Mouse (Mus musculus): ENCODE measurements at regions not wholly inside any gene's neighbourhood (a gene's known extent, or its start where the extent isn't known, plus 50 kb on each side); places are given as distances from the start of the nearest gene placed in this dataset.

DNA sequence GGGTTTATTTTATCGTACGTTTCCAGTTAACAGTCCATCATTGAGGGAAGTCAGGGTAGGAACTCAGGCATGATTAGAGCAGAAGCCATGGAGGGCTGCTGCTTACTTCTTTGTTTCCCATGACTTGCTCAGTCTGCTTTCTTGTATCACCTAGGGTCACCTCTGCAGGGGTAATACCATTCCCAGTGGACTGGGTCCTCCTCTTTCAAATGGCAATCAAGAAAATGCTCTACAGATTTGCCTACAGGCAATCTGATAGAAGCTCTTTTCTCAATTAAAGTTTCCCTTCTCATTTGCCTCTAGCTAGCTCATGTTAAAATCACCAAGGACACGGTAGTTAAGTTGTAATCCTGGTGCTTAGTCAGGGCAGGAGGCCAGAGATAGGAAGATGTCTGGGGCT, 72.5 kb upstream of the Mboat1 start:
- WGBS (ENCODE audit: insufficient replicate concordance), result 64% methylated on average over 3 of the region's 3 CpGs
- no peak overlapping the region for H3K27ac ChIP-seq (replicated peaks)
- no peaks in the 10 kb centered on the region for H3K36me3 ChIP-seq (replicated peaks)
- H3K9me3 ChIP-seq (replicated peaks), result no peaks in the 10 kb centered on the region
- no peak overlapping the region; the same call in 1 of the 2 replicates for H3K9ac ChIP-seq
- no peaks in the 10 kb centered on the region for H3K4me1 ChIP-seq (replicated peaks)
- no peak overlapping the region for H3K4me3 ChIP-seq (replicated peaks)
- H3K4me2 ChIP-seq, result no peak overlapping the region
- H3K27me3 ChIP-seq, result no peaks in the 10 kb centered on the region
- no peak for ATAC-seq (ENCODE audit: insufficient read depth)

DNA sequence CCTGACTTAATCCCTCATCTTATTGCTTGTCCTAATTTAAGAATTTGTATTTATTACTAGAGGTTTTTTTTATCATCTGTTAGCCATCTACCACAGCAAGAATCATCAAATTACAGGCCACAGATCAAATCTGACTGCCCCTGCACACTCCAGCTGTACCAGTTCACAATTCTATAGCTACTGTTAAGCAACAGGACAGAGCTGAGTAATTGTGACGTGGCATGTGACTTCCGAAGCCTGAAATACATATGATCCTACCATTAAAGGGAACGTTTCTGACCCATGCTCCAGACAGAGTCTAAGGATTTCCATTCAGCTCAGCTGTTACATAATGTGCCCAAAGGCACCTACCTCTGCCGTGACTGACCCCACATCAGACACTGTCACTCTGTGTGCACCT, 74.0 kb upstream of the Mboat1 start:
- Histone ChIP-seq H3K27ac (replicated peaks) (no peak overlapping the region), H3K4me2 (no peak overlapping the region), H3K4me3 (replicated peaks) (no peak overlapping the region), H3K36me3 (replicated peaks) (no peaks in the 10 kb centered on the region), H3K27me3 (no peaks in the 10 kb centered on the region), H3K4me1 (replicated peaks) (no peaks in the 10 kb centered on the region), H3K9me3 (replicated peaks) (no peaks in the 10 kb centered on the region), H3K9ac (no peak overlapping the region)
- ATAC-seq (ENCODE audit: insufficient read depth), result no peak
- 61% methylated on average over 4 of the region's 4 CpGs for WGBS (ENCODE audit: insufficient replicate concordance)

DNA sequence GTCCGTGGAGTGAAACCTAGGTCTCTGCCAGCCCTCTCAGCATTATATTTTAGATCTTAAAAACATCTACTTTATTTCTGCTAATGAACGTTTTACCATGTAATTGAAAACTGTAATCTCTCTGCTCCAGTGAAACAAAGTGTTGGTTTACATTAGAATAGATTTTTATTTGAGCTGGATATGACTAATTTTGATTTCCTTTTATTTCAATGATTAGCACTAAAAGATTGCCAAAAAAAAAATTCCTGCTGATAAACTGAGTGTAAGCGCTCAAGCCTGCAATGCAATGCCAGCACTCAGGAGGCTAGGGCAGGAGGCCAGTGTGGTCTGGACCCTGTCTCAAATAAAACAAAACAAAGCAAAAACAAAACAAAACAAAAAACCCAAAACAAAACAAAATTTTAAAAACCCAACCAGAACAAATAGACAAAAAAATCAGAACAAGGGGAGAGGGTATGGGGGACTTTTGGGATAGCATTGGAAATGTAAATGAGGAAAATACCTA, 69.3 kb upstream of the E2f3 start:
- no peaks in the 10 kb centered on the region for H3K36me3 ChIP-seq (replicated peaks)
- H3K27ac ChIP-seq (replicated peaks), result no peak overlapping the region
- no peak for ATAC-seq (ENCODE audit: insufficient read depth)

DNA sequence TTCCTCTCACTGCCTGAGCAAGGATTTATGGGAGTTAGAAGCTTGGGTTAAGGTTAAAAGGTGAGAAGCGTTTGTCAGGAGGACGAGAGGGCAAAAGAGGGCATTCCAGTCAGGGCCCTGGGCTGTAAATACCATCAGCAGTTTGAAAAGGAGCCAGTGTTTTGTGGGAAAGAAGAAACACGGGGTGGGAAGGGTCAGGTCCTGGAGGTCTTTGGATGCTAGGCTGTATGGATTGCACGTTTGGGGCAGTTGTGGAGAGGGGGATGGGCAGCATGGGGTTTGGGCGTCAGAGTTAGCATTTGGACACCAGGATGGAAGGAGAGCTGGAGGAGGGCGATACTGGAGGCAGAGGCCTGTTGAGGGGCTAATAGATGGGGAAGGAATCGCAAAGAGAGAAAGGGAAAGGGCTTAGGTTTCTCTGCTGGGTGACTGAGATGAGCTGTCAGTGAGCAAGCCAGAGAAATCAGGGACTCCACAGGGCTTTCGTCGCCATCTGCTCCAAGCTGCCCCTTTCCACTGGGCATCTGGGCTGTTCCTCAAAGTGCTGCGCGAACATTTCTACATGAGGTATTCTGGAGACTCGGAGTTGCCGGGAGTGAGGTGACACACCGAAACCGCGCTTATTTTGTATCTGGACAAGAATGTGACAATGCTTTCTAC, 66.2 kb upstream of the E2f3 start:
- H3K4me1 ChIP-seq (replicated peaks), result no peaks in the 10 kb centered on the region
- H3K9me3 ChIP-seq (replicated peaks), result no peaks in the 10 kb centered on the region
- WGBS (ENCODE audit: insufficient replicate concordance), result 63% methylated on average over 16 of the region's 16 CpGs
- no peak for ATAC-seq (ENCODE audit: insufficient read depth)
- H3K27me3 ChIP-seq, result no peaks in the 10 kb centered on the region
- no peak overlapping the region for H3K9ac ChIP-seq
- H3K27ac ChIP-seq (replicated peaks), result no peak overlapping the region
- no peak overlapping the region for H3K4me2 ChIP-seq
- H3K4me3 ChIP-seq (replicated peaks), result no peak overlapping the region
- no peaks in the 10 kb centered on the region for H3K36me3 ChIP-seq (replicated peaks)

More for the DNA sequence above, 69.3 kb upstream of the E2f3 start:
- 57% methylated on average over 3 of the region's 3 CpGs for WGBS (ENCODE audit: insufficient replicate concordance)
- Histone ChIP-seq H3K9me3 (replicated peaks) (no peaks in the 10 kb centered on the region), H3K4me1 (replicated peaks) (no peaks in the 10 kb centered on the region), H3K4me2 (no peak overlapping the region), H3K27me3 (no peaks in the 10 kb centered on the region), H3K9ac (no peak overlapping the region), H3K4me3 (replicated peaks) (no peak overlapping the region)

DNA sequence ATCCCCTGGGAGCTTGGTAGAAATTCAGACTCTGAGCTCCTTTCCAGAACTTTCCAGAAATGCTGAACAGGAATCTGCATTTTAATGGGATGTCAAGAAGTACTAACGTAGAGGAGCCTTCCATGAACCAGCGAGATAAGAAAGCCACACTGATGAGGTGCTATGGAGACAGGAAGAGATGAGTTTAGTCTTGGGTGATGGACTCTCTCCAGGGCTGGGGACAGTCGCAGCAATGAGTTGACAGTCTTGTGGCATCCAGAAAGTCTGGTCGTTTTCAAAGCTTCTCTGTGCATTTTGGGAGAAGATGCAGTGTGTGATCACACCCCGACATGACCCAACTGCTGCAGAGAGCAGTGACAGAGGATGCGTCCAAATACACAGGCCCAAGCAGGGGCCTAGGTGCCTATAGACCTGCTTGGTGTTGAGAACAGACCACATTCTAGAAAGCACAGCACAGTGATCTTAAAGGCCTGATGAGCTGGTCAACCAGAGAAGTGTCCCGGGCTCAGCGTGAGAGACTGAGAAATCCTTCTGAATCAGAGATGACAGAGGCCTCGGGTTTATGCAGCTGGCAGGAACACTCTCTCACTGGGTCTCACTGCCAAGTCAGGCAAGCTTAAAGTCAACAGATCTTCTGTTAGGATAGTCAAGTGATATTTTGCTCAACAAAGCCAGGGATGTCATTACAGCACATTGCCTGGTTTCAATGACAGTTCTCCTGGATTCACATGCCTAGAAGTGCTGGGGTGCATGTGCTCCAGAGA, 65.1 kb upstream of the E2f3 start:
- no peaks in the 10 kb centered on the region for H3K4me1 ChIP-seq (replicated peaks)
- H3K27ac ChIP-seq (replicated peaks), result no peak overlapping the region
- no peaks in the 10 kb centered on the region for H3K9me3 ChIP-seq (replicated peaks)
- H3K9ac ChIP-seq, result no peak overlapping the region
- H3K36me3 ChIP-seq (replicated peaks), result no peaks in the 10 kb centered on the region
- ATAC-seq (ENCODE audit: insufficient read depth), result no peak
- no peak overlapping the region for H3K4me3 ChIP-seq (replicated peaks)
- 53% methylated on average over 9 of the region's 9 CpGs for WGBS (ENCODE audit: insufficient replicate concordance)
- H3K27me3 ChIP-seq, result no peaks in the 10 kb centered on the region
- no peak overlapping the region for H3K4me2 ChIP-seq

DNA sequence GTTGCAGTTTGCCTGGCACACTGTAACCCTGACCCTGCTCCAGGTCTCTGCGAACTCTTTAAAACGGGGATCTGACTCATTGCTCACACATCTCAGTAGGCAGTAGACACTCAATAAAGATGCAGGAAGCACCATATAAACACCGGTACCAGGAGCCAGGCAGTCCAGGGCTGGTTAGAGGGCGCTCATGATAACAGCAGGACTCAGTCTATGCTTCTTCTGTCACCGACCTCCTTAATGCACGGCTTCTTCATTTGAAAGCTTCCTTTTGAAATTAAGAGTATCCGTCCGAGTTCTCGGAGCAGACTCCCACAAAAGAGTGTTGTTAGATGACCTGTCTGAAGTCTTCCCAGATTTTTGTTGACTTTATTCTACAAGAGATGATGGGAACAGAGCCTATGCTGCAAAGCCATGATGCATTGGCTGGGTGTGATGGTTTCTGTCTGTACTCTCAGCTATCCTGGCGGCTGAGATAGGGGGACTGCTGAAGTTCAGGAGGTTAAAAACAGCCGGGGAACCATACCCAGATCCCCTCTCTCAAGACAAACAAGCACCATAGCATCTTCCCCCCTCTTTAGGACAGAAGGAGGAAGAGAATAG, 62.5 kb upstream of the E2f3 start:
- Histone ChIP-seq H3K4me1 (replicated peaks) (no peaks in the 10 kb centered on the region), H3K9ac (no peak overlapping the region), H3K4me3 (replicated peaks) (no peak overlapping the region), H3K4me2 (no peak overlapping the region), H3K36me3 (replicated peaks) (no peaks in the 10 kb centered on the region), H3K27me3 (no peaks in the 10 kb centered on the region), H3K9me3 (replicated peaks) (no peaks in the 10 kb centered on the region), H3K27ac (replicated peaks) (no peak overlapping the region)
- no peak for ATAC-seq (ENCODE audit: insufficient read depth)
- WGBS (ENCODE audit: insufficient replicate concordance), result 58% methylated on average over 11 of the region's 11 CpGs

DNA sequence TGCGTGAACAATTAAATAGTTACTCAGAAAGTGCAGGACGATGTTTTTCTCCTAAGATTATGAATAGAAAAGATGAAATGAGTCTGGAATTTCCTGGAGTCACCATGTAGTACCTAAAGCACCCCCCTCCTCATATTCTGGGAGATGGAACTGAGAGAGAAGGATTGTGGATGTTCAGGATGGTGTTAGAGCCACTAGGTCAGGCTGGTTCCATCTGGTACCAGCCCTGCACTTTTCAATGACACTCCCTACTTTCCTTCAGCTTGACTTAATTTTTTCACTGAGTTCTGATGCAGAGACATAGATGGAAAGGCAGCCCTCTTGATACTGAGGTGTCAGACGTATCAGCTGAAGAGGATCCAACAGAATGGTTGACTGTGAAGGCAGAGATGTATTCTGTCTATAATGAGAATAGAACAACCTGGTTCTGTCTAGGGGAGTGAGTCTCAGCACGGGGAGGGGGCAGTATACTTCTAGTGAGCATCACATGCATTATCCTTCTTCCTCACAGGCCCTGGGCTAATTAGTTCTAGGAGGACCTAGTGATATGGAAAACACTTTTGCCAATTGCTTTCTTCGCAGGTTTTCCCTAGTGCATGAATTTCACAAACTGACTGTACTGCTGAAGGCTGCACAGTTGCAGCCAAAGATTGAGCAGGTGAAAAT, 60.8 kb upstream of the E2f3 start:
- H3K27ac ChIP-seq (replicated peaks), result no peak overlapping the region
- H3K9ac ChIP-seq, result no peak overlapping the region
- H3K27me3 ChIP-seq, result no peaks in the 10 kb centered on the region
- H3K9me3 ChIP-seq (replicated peaks), result no peaks in the 10 kb centered on the region
- H3K36me3 ChIP-seq (replicated peaks), result no peaks in the 10 kb centered on the region
- no peaks in the 10 kb centered on the region for H3K4me1 ChIP-seq (replicated peaks)
- no peak overlapping the region for H3K4me3 ChIP-seq (replicated peaks)
- ATAC-seq (ENCODE audit: insufficient read depth), result no peak
- WGBS (ENCODE audit: insufficient replicate concordance), result 63% methylated on average over 5 of the region's 5 CpGs
- no peak overlapping the region for H3K4me2 ChIP-seq

DNA sequence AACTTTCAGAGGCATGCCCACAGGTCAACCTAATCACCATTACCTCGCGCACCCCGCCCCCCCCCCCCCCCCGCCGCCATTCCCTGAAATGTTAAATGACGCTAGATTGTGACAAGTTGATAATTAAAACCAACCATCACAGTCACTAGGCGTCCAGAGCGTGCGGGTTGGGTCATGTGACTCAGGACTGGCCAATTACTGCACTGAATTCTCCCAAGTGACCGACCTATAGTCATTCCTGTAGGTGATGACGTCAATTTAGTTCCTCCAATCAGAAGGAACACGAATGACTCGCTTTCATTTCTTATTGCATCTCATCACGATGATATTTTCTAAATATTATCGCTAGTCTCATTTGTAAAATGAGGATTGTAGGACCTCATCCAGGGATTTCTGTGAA, 60.2 kb upstream of the E2f3 start:
- WGBS (ENCODE audit: insufficient replicate concordance), result 61% methylated on average over 14 of the region's 15 CpGs
- no peak overlapping the region for H3K27ac ChIP-seq (replicated peaks)
- no peak for ATAC-seq (ENCODE audit: insufficient read depth)
- no peak overlapping the region for H3K4me2 ChIP-seq
- no peaks in the 10 kb centered on the region for H3K9me3 ChIP-seq (replicated peaks)
- no peak overlapping the region for H3K9ac ChIP-seq
- H3K4me1 ChIP-seq (replicated peaks), result no peaks in the 10 kb centered on the region
- H3K27me3 ChIP-seq, result no peaks in the 10 kb centered on the region
- no peak overlapping the region for H3K4me3 ChIP-seq (replicated peaks)
- no peaks in the 10 kb centered on the region for H3K36me3 ChIP-seq (replicated peaks)

DNA sequence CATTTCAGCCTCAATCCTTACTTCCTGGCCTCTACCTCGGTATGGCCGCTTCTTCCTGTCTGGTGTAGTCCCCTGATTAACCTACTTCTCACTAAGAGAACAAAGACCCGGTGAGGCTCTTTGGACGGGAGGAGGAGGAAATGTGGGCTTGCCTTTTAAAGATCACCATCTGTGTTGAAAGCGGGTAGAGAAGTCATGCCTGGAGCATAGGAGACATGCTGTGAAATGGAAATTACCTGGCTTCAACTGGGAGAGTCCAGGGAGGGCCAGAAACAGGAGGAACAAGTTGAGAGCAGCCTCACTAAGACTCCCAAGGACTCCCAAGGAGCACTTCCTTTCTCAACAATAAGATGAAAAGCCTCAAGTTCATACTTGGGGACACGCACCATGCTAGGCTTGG, 59.4 kb upstream of the E2f3 start:
- H3K36me3 ChIP-seq (replicated peaks), result no peaks in the 10 kb centered on the region
- no peak overlapping the region for H3K27ac ChIP-seq (replicated peaks)
- H3K4me3 ChIP-seq (replicated peaks), result no peak overlapping the region
- WGBS (ENCODE audit: insufficient replicate concordance), result 39% methylated on average over 6 of the region's 6 CpGs
- H3K9me3 ChIP-seq (replicated peaks), result no peaks in the 10 kb centered on the region
- no peaks in the 10 kb centered on the region for H3K27me3 ChIP-seq
- H3K4me1 ChIP-seq (replicated peaks), result no peaks in the 10 kb centered on the region
- ATAC-seq (ENCODE audit: insufficient read depth), result no peak
- H3K9ac ChIP-seq, result no peak overlapping the region
- H3K4me2 ChIP-seq, result no peak overlapping the region

DNA sequence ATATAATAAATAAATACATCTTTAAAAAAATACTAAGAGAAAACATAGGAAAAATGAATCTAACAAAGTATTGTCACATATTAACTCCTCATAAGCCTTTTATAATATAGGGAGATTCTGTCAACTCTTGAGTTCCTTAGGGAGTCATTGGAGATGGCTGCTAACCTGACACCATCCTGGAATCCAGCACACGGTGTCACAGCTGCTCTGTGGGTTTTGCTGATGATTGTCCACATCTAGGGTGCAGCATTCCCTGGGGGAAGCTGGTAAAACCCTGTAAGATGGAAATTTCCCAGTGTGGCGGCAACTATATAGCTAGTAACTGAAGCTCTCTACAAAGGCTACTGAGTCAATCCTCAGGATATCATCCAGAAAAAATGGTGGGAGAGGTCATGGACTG, 58.9 kb upstream of the E2f3 start:
- H3K9me3 ChIP-seq (replicated peaks), result no peaks in the 10 kb centered on the region

DNA sequence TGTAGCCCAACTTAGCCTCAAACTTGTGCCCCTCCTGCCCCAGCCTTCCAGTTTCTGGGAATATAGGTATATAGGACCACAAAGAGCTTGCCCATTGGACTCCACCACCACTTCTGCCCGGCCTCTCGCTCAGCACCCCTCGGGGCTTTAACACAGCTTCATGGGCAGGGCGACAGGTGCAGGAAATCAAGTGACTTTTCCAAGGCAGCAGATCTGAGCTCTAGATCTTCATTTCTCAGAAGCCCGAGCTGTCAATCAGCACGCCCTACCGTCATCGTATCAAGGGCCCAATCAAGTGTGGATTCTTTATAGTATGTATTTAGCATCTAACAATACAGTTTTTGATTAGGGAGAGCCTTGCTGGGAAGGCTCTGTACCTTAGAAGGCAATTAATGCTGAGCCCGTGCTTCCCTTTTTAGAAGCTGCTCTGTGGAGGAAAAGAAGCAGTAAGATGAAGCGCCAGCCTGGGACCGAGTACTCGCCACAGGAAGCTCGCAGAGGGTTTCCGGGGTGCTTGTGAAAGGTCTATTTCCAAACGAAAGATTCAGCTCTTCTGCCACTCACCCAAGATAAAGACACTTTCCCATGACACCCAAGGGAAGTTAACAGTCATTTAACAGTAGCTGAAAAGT, 56.9 kb upstream of the E2f3 start:
- no peaks in the 10 kb centered on the region for H3K27me3 ChIP-seq
- H3K4me2 ChIP-seq, result no peak overlapping the region
- ATAC-seq (ENCODE audit: insufficient read depth), result no peak
- no peak overlapping the region for H3K27ac ChIP-seq (replicated peaks)
- no peak overlapping the region for H3K4me3 ChIP-seq (replicated peaks)
- no peaks in the 10 kb centered on the region for H3K9me3 ChIP-seq (replicated peaks)
- H3K36me3 ChIP-seq (replicated peaks), result no peaks in the 10 kb centered on the region
- WGBS (ENCODE audit: insufficient replicate concordance), result 37% methylated on average over 15 of the region's 15 CpGs
- no peaks in the 10 kb centered on the region for H3K4me1 ChIP-seq (replicated peaks)
- H3K9ac ChIP-seq, result no peak overlapping the region

More for the DNA sequence above, 58.9 kb upstream of the E2f3 start:
- WGBS (ENCODE audit: insufficient replicate concordance), result 63% methylated on average over 2 of the region's 2 CpGs
- Histone ChIP-seq H3K9ac (no peak overlapping the region), H3K27ac (replicated peaks) (no peak overlapping the region), H3K4me1 (replicated peaks) (no peaks in the 10 kb centered on the region), H3K4me2 (no peak overlapping the region), H3K4me3 (replicated peaks) (no peak overlapping the region), H3K36me3 (replicated peaks) (no peaks in the 10 kb centered on the region), H3K27me3 (no peaks in the 10 kb centered on the region)
- ATAC-seq (ENCODE audit: insufficient read depth), result no peak
